Mouse (Mus musculus): Measurements from ENCODE around the gene Pde6c. TPM values are rescaled to one million over a fixed set of nuclear protein-coding genes. Genes with fewer than 3 reads are reported as not detected.

Pde6c gene
- polyA plus RNA-seq (2012), result not detected in 2 replicates

GRCm38 (mm10) chr19:38132481-38132880 is at the start of gene Pde6c:
TSS of gene Pde6c (plus strand) at chr19:38132781.
- H3K27me3 ChIP-seq (ENCODE audit: control insufficient read depth), result no peaks in the 10 kb centered on the region
- no peaks in the 10 kb centered on the region for H3K36me3 ChIP-seq (ENCODE audit: control insufficient read depth)
- no peak for TF ChIP-seq TAL1 (IDR thresholded peaks at IDR 0.05; ENCODE audit: low read length)
- no peak for TF ChIP-seq GATA1 (IDR thresholded peaks at IDR 0.05; ENCODE audit: low read length)
- H3K9me3 ChIP-seq (ENCODE audit: control insufficient read depth, low read length), result no peaks in the 10 kb centered on the region
- H3K4me1 ChIP-seq (ENCODE audit: control insufficient read depth), result no peaks in the 10 kb centered on the region
- no peak within 1 kb of the TSS for H3K4me3 ChIP-seq (replicated peaks)

- no peak for TF ChIP-seq TAL1 (IDR thresholded peaks at IDR 0.05; ENCODE audit: low read length)
- TF ChIP-seq GATA1 (IDR thresholded peaks at IDR 0.05; ENCODE audit: low read length), result no peak
- H3K4me3 ChIP-seq (replicated peaks), result no peak overlapping the region
- H3K4me1 ChIP-seq (ENCODE audit: control insufficient read depth), result no peaks in the 10 kb centered on the region
Measured at GRCm38 (mm10) chr19:38082931-38083525, 49.6 kb upstream of the Pde6c start.

GRCm38 (mm10) chr19:38085841-38086240 is 46.7 kb upstream of the Pde6c start:
- no peaks in the 10 kb centered on the region for H3K36me3 ChIP-seq (ENCODE audit: control insufficient read depth)
- no peak overlapping the region for H3K4me3 ChIP-seq (replicated peaks)
- H3K4me1 ChIP-seq (ENCODE audit: control insufficient read depth), result no peaks in the 10 kb centered on the region
- no peaks in the 10 kb centered on the region for H3K27me3 ChIP-seq (ENCODE audit: control insufficient read depth)
- no peak for TF ChIP-seq TAL1 (IDR thresholded peaks at IDR 0.05; ENCODE audit: low read length)
- TF ChIP-seq GATA1 (IDR thresholded peaks at IDR 0.05; ENCODE audit: low read length), result no peak
- no peaks in the 10 kb centered on the region for H3K9me3 ChIP-seq (ENCODE audit: control insufficient read depth, low read length)

More at GRCm38 (mm10) chr19:38082931-38083525, 49.6 kb upstream of the Pde6c start:
- no peaks in the 10 kb centered on the region for H3K27me3 ChIP-seq (ENCODE audit: control insufficient read depth)
- no peaks in the 10 kb centered on the region for H3K9me3 ChIP-seq (ENCODE audit: control insufficient read depth, low read length)
- H3K36me3 ChIP-seq (ENCODE audit: control insufficient read depth), result no peaks in the 10 kb centered on the region

GRCm38 (mm10) chr19:38086948-38087551 is 45.5 kb upstream of the Pde6c start:
- no peak overlapping the region for H3K4me3 ChIP-seq (replicated peaks)
- H3K27me3 ChIP-seq (ENCODE audit: control insufficient read depth), result no peaks in the 10 kb centered on the region
- no peaks in the 10 kb centered on the region for H3K36me3 ChIP-seq (ENCODE audit: control insufficient read depth)
- no peaks in the 10 kb centered on the region for H3K9me3 ChIP-seq (ENCODE audit: control insufficient read depth, low read length)
- TF ChIP-seq TAL1 (IDR thresholded peaks at IDR 0.05; ENCODE audit: low read length), result no peak
- TF ChIP-seq GATA1 (IDR thresholded peaks at IDR 0.05; ENCODE audit: low read length), result no peak
- no peaks in the 10 kb centered on the region for H3K4me1 ChIP-seq (ENCODE audit: control insufficient read depth)

- TF ChIP-seq TAL1 (IDR thresholded peaks at IDR 0.05; ENCODE audit: low read length) (no peak), GATA1 (IDR thresholded peaks at IDR 0.05; ENCODE audit: low read length) (no peak)
Measured at GRCm38 (mm10) chr19:38089358-38089757, 43.2 kb upstream of the Pde6c start.

GRCm38 (mm10) chr19:38091512-38091985 is 41.0 kb upstream of the Pde6c start:
- no peak overlapping the region for H3K4me3 ChIP-seq (replicated peaks)
- H3K9me3 ChIP-seq (ENCODE audit: control insufficient read depth, low read length), result no peaks in the 10 kb centered on the region
- TF ChIP-seq GATA1 (IDR thresholded peaks at IDR 0.05; ENCODE audit: low read length) (no peak), TAL1 (IDR thresholded peaks at IDR 0.05; ENCODE audit: low read length) (no peak)
- no peaks in the 10 kb centered on the region for H3K36me3 ChIP-seq (ENCODE audit: control insufficient read depth)
- H3K4me1 ChIP-seq (ENCODE audit: control insufficient read depth), result no peaks in the 10 kb centered on the region
- H3K27me3 ChIP-seq (ENCODE audit: control insufficient read depth), result peaks cover 6% of the 10 kb centered on the region

More at GRCm38 (mm10) chr19:38089358-38089757, 43.2 kb upstream of the Pde6c start:
- Histone ChIP-seq H3K9me3 (ENCODE audit: control insufficient read depth, low read length) (no peaks in the 10 kb centered on the region), H3K4me1 (ENCODE audit: control insufficient read depth) (no peaks in the 10 kb centered on the region), H3K4me3 (replicated peaks) (no peak overlapping the region), H3K36me3 (ENCODE audit: control insufficient read depth) (no peaks in the 10 kb centered on the region), H3K27me3 (ENCODE audit: control insufficient read depth) (no peaks in the 10 kb centered on the region)

- no peak overlapping the region for H3K4me3 ChIP-seq (replicated peaks)
- peaks cover 29% of the 10 kb centered on the region for H3K27me3 ChIP-seq (ENCODE audit: control insufficient read depth)
- H3K9me3 ChIP-seq (ENCODE audit: control insufficient read depth, low read length), result no peaks in the 10 kb centered on the region
- TF ChIP-seq GATA1 (IDR thresholded peaks at IDR 0.05; ENCODE audit: low read length) (no peak), TAL1 (IDR thresholded peaks at IDR 0.05; ENCODE audit: low read length) (no peak)
- H3K36me3 ChIP-seq (ENCODE audit: control insufficient read depth), result no peaks in the 10 kb centered on the region
- H3K4me1 ChIP-seq (ENCODE audit: control insufficient read depth), result no peaks in the 10 kb centered on the region
Measured at GRCm38 (mm10) chr19:38096231-38096630, 36.4 kb upstream of the Pde6c start.

- H3K27me3 ChIP-seq (ENCODE audit: control insufficient read depth), result peaks cover 29% of the 10 kb centered on the region
- no peak within 1 kb of the TSS for H3K4me3 ChIP-seq (replicated peaks)
- H3K9me3 ChIP-seq (ENCODE audit: control insufficient read depth, low read length), result no peaks in the 10 kb centered on the region
- H3K36me3 ChIP-seq (ENCODE audit: control insufficient read depth), result no peaks in the 10 kb centered on the region
- H3K4me1 ChIP-seq (ENCODE audit: control insufficient read depth), result no peaks in the 10 kb centered on the region
- TF ChIP-seq GATA1 (IDR thresholded peaks at IDR 0.05; ENCODE audit: low read length) (no peak), TAL1 (IDR thresholded peaks at IDR 0.05; ENCODE audit: low read length) (no peak)
Measured at GRCm38 (mm10) chr19:38096858-38097758, 35.5 kb upstream of the Pde6c start, which contains the start of gene Ffar4. TSS of gene Ffar4 (plus strand) at chr19:38097071.

- no peaks in the 10 kb centered on the region for H3K4me1 ChIP-seq (ENCODE audit: control insufficient read depth)
- H3K4me3 ChIP-seq (replicated peaks), result no peak overlapping the region
- H3K27me3 ChIP-seq (ENCODE audit: control insufficient read depth), result no peaks in the 10 kb centered on the region
- no peaks in the 10 kb centered on the region for H3K9me3 ChIP-seq (ENCODE audit: control insufficient read depth, low read length)
- TF ChIP-seq GATA1 (IDR thresholded peaks at IDR 0.05; ENCODE audit: low read length) (no peak), TAL1 (IDR thresholded peaks at IDR 0.05; ENCODE audit: low read length) (no peak)
- no peaks in the 10 kb centered on the region for H3K36me3 ChIP-seq (ENCODE audit: control insufficient read depth)
Measured at GRCm38 (mm10) chr19:38107871-38108270, 24.7 kb upstream of the Pde6c start.
